Mouse (Mus musculus) kidney, postnatal 0 days (tissue): Measurements from ENCODE around the gene Rrp9. TPM values are rescaled to one million over a fixed set of nuclear protein-coding genes. Genes with fewer than 3 reads are reported as not detected.
A peak's percentile ranks its signal among the peaks of the same experiment; 100 is the strongest.

Experiments used
- ATAC-seq: fragments of 200-750 bp; cut with Nextera tagmentation; replicated peaks from 2 replicates; pipeline ENCODE4 v1.8.0; 2017; ENCODE audit warnings: low read depth, moderate number of reproducible peaks, moderate TSS enrichment, moderate library complexity; ENCODE audit not compliant: low FRiP score
- DNase-seq: peaks from one replicate; pipeline ENCODE4 v3.0.0-alpha.2; 2016; ENCODE audit warnings: low spot score
- H3K27ac ChIP-seq: fragments of 300-500 bp; sonication (generic); 2 replicates; pipeline ENCODE4 v1.5.1; 2014; ENCODE audit warnings: mild to moderate bottlenecking
- H3K27me3 ChIP-seq: fragments of 300-500 bp; sonication (generic); 2 replicates; pipeline ENCODE4 v1.6.1; 2014; ENCODE audit warnings: low read length, mixed read lengths; ENCODE audit not compliant: insufficient read depth
- H3K36me3 ChIP-seq: fragments of 300-500 bp; sonication (generic); 2 replicates; pipeline ENCODE4 v1.6.1; 2014; ENCODE audit warnings: low read length, mixed read lengths; ENCODE audit not compliant: insufficient read depth
- H3K4me1 ChIP-seq: fragments of 300-500 bp; sonication (generic); replicated peaks from 2 replicates; pipeline ENCODE4 v1.6.1; 2014; ENCODE audit warnings: antibody characterized with exemption, low read length, mixed read lengths; ENCODE audit not compliant: insufficient read depth
- H3K4me2 ChIP-seq: fragments of 300-500 bp; sonication (generic); 2 replicates; pipeline ENCODE4 v1.6.1; 2014; ENCODE audit warnings: mild to moderate bottlenecking, low read length, moderate library complexity, mixed read lengths
- H3K4me3 ChIP-seq: fragments of 300-500 bp; sonication (generic); replicated peaks from 2 replicates; pipeline ENCODE4 v1.5.1; 2014; ENCODE audit warnings: low read depth, low read length
- H3K9ac ChIP-seq: fragments of 300-500 bp; sonication (generic); 2 replicates; pipeline ENCODE4 v1.6.1; 2014; ENCODE audit warnings: low read depth, low read length
- H3K9me3 ChIP-seq: fragments of 300-500 bp; sonication (generic); replicated peaks from 2 replicates; pipeline ENCODE4 v1.6.1; 2016; ENCODE audit warnings: low read length, inconsistent platforms, mixed read lengths
- CTCF ChIP-seq: IDR thresholded peaks from 2 replicates; pipeline ENCODE4 v1.5.1; 2016; ENCODE audit warnings: antibody characterized with exemption, low read depth, mild to moderate bottlenecking, moderate library complexity
- WGBS: fragments of 180-500 bp; shearing (Covaris S2); extraction: QIAGEN DNeasy Blood & Tissue Kit; methylation state at CpG from one replicate; pipeline ENCODE4 v1.1.7; 2014; 5-methylcytosine and 5-hydroxymethylcytosine counted together
- polyA plus RNA-seq: library from polyadenylated mRNA; unstranded; fragments of >200 nt; fragmentation: Nextera tagmentation; extraction: Ambion mirVana; gene quantifications from 2 replicates; pipeline ENCODE4 v1.2.1, GENCODE M21; 2015

Rrp9 gene
- polyA plus RNA-seq, 1 experiment from 2014 or later = 35.6 TPM

DNA sequence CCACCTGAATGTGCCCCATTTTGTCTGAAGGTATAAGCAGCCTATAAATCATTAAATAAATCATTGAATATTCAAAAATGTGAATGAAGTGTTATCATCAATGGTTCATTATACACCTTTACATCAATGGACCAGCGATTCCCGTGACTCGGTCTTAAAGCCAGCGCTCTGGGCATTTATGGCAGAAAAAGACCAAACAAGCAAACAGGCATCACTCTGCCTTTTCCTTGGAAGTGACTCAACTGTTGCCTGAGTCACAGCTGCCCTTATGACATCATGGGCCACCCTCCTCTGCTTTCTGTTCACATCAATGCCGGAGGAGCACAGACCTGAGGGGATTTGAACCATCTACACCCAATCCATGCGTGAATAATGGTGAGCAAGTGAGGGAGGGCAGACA is 23.9 kb downstream of the Rrp9 start, which contains the start of gene Iqcf1:
Gene Iqcf1 (plus strand): TSS at position 301 of the 400 bp plus-strand sequence.
- ATAC-seq (no peak), DNase-seq (no peak)
- Histone ChIP-seq H3K36me3 (no peaks in the 10 kb centered on the region), H3K27ac (no peak within 1 kb of the TSS), H3K9me3 (no peaks in the 10 kb centered on the region), H3K4me2 (no peak within 1 kb of the TSS), H3K4me3 (no peak within 1 kb of the TSS), H3K9ac (no peak within 1 kb of the TSS), H3K27me3 (no peaks in the 10 kb centered on the region), H3K4me1 (no peaks in the 10 kb centered on the region)
- TF ChIP-seq CTCF = no peak
- 91% methylated on average over 6 of the region's 6 CpGs for WGBS

DNA sequence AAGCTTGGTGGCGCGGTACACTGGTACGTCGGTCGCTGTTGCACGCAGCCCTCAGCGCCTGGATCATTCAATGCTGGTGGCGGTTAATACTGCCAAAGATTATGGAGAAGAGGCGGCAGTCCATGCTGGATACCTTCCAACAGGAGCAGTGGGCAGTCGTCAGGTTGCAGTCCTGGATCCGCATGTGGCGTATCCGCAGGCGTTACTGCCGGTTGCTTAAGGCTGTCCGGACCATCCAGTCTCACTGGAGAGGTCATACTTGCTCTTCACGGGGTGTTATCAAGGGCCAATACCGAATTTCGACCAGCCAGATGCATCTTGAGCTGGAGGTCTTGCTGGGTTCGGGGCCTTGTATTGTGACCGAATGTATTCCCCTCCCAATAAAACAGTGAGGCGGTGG is 26.1 kb downstream of the Rrp9 start:
- Histone ChIP-seq H3K9me3 (no peaks in the 10 kb centered on the region), H3K27ac (no peak overlapping the region), H3K36me3 (no peaks in the 10 kb centered on the region), H3K4me3 (no peak overlapping the region), H3K27me3 (no peaks in the 10 kb centered on the region), H3K9ac (no peak overlapping the region), H3K4me2 (no peak overlapping the region), H3K4me1 (no peaks in the 10 kb centered on the region)
- no peak for ATAC-seq
- TF ChIP-seq CTCF = no peak
- 89% methylated on average over 22 of the region's 22 CpGs for WGBS
- DNase-seq = no peak

DNA sequence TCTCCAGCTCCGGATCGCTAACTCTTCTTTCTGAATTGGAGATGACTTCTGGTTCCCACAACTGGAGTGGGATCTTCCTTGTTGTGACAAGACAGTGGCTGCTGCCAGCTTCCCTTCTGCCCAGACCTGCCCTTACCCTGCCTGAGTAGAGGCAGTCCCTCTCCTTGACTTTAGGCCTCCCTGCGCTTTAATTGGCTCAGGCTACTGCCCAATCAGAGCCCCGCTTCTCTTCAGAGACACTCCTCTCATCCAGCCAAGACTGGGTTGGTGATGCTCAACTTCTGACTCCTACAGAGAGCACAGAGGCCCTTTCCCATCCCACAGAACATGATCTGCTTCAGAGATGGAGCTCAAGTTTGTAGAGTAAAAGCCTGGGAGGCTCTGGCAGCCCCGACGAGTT is 28.5 kb downstream of the Rrp9 start:
- H3K4me1 ChIP-seq = no peaks in the 10 kb centered on the region
- no peak overlapping the region for H3K4me2 ChIP-seq
- H3K4me3 ChIP-seq = no peak overlapping the region
- no peaks in the 10 kb centered on the region for H3K9me3 ChIP-seq
- ATAC-seq (no peak), DNase-seq (no peak)
- H3K9ac ChIP-seq = no peak overlapping the region
- no peak overlapping the region for H3K27ac ChIP-seq
- H3K36me3 ChIP-seq = no peaks in the 10 kb centered on the region
- H3K27me3 ChIP-seq = no peaks in the 10 kb centered on the region
- WGBS = 74% methylated on average over 6 of the region's 6 CpGs
- no peak for TF ChIP-seq CTCF

DNA sequence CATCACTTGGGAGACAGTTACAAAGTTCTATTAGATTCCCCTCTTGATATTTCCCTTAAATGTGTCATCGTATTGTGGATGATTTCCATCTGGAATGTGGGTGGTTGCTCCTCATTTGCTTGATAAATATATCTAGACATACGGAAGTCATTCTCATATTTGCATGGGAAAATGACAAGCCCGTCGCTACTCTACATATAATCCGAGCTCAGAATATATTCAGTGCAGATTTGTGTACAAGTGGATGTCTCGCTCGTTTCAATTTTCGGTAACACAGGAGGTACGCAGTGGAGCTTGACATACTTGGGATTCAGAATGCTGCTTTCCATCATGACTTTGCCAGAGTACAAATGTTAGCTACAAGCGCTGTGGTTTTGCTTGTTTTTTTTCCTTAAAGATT is 33.6 kb downstream of the Rrp9 start:
- ATAC-seq (no peak), DNase-seq (peak; percentile 18)
- H3K4me2 ChIP-seq = no peak overlapping the region
- H3K27me3 ChIP-seq = no peaks in the 10 kb centered on the region
- H3K9ac ChIP-seq = no peak overlapping the region
- no peaks in the 10 kb centered on the region for H3K36me3 ChIP-seq
- no peak overlapping the region for H3K4me3 ChIP-seq
- 90% methylated on average over 10 of the region's 10 CpGs for WGBS
- TF ChIP-seq CTCF = no peak
- H3K27ac ChIP-seq = no peak overlapping the region
- H3K4me1 ChIP-seq = no peaks in the 10 kb centered on the region
- H3K9me3 ChIP-seq = no peaks in the 10 kb centered on the region

DNA sequence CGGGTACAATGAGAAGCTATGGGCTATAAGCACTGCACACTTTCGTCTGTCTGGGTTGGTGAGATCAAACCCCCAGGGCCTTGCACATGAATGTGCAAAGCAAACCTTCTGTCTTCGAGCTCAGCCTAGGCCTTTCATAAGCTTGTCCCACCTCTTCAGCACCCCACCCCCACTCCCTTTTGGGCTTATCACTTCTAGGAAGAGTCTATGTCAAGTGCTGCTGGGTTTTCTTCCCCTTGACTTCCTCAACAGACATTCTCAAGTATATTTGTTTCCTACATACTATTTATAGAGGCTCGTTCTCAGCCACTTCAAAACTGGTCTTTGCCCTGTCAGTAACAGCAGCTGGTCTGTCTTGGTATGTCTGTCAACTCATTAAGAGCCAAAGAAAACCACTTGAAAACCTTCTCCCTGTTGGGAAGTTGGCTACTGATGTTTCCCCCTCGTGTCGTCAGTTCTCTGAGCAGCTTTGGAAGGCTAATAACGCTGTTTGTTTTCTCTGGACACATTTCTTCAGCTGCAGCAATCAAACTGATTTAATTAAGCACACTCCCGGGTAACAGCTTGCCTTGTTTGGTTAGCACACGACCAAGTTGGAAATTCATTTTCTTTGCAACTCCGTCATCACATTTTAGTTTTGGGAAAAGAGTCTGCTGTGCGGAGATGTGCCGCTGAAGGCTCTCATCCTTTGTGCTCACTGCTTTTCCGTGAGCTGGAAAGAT is 37.1 kb downstream of the Rrp9 start:
- Histone ChIP-seq H3K4me1 (no peaks in the 10 kb centered on the region), H3K4me2 (no peak overlapping the region), H3K27me3 (no peaks in the 10 kb centered on the region), H3K36me3 (no peaks in the 10 kb centered on the region), H3K27ac (no peak overlapping the region), H3K9ac (no peak overlapping the region), H3K4me3 (no peak overlapping the region), H3K9me3 (no peaks in the 10 kb centered on the region)
- DNase-seq (peak; percentile 70), ATAC-seq (no peak)
- 48% methylated on average over 13 of the region's 13 CpGs for WGBS
- no peak for TF ChIP-seq CTCF

DNA sequence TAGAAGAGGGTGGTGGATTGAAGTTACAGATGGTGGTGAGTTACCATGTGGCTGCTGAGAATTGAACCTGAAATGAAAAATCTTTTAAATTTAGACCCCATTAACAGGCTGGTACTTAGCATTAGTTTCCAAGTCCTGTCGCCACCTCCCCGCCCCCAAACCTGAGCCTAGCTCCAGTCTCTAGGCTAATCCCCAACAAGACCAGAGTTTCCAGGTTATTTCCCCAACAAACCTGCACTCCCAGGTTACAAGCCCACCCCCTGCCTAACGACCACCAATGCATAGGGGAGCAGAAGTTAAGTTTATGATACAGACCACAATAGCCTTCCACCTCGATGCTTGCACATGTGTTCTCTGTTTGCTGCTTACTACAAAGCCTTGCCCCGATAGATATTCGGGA is 37.8 kb downstream of the Rrp9 start:
- Histone ChIP-seq H3K9ac (no peak overlapping the region), H3K4me1 (no peaks in the 10 kb centered on the region), H3K4me2 (no peak overlapping the region), H3K27me3 (no peaks in the 10 kb centered on the region), H3K4me3 (no peak overlapping the region), H3K27ac (no peak overlapping the region), H3K36me3 (no peaks in the 10 kb centered on the region), H3K9me3 (no peaks in the 10 kb centered on the region)
- DNase-seq = no peak
- no peak for TF ChIP-seq CTCF
- ATAC-seq = no peak
- 75% methylated on average over 6 of the region's 6 CpGs for WGBS

DNA sequence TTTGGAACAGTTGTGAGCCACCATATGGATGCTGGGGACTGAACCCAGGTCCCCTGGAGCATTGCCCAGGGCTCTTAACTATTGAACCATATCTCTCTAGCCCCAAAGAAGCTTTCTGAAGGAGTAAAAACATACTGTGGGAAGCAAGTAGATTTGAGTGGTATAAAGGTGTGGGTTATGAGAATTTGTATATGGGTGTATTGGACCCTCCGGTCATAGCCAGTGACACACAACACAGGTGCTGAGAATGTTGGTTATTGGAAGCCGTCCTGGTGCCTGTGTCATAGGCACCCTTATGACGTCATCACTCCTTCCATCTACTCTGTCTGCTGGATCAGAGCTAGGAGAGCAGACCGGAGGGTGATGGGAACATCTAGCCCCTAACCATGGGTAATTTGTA is 38.5 kb downstream of the Rrp9 start, which contains the start of gene Iqcf5:
Gene Iqcf5 (plus strand): TSS at position 301 of the 400 bp plus-strand sequence.
- H3K27me3 ChIP-seq = no peaks in the 10 kb centered on the region
- H3K27ac ChIP-seq = no peak within 1 kb of the TSS
- H3K36me3 ChIP-seq = no peaks in the 10 kb centered on the region
- H3K9me3 ChIP-seq = no peaks in the 10 kb centered on the region
- WGBS = 88% methylated on average over 4 of the region's 4 CpGs
- no peak within 1 kb of the TSS for H3K9ac ChIP-seq
- ATAC-seq (no peak), DNase-seq (no peak)
- H3K4me2 ChIP-seq = no peak within 1 kb of the TSS
- no peak within 1 kb of the TSS for H3K4me3 ChIP-seq
- H3K4me1 ChIP-seq = no peaks in the 10 kb centered on the region
- TF ChIP-seq CTCF = no peak
